Mouse (Mus musculus): ENCODE measurements at regions not wholly inside any gene's neighbourhood (a gene's known extent, or its start where the extent isn't known, plus 50 kb on each side); places are given as distances from the start of the nearest gene placed in this dataset.
A peak's percentile ranks its signal among the peaks of the same experiment; 100 is the strongest.
"Not testable (repeated sequence)": the region's sequence is repeated elsewhere in the genome, so short reads cannot be mapped to it uniquely, and the experiment has no call there.

GRCm38 (mm10) chr16:21102033-21102432 lies 51.8 kb downstream of the Teddm3 start:
- not testable (repeated sequence) for DNase-seq (ENCODE audit: low spot score in 2 of 2)

GRCm38 (mm10) chr16:21100126-21100525 lies 53.7 kb downstream of the Teddm3 start:
- DNase-seq (ENCODE audit: low spot score in 2 of 2) = not testable (repeated sequence)

- no peak for DNase-seq (ENCODE audit: low spot score in 2 of 2)
Measured at GRCm38 (mm10) chr16:21074779-21075148, 79.0 kb downstream of the Teddm3 start.

- DNase-seq (ENCODE audit: low spot score in 2 of 2) = not testable (repeated sequence)
Measured at GRCm38 (mm10) chr16:21074082-21074778, 79.6 kb downstream of the Teddm3 start.

- DNase-seq (ENCODE audit: low spot score in 2 of 2) = no peak
Measured at GRCm38 (mm10) chr16:21060211-21060610, 93.6 kb downstream of the Teddm3 start.

GRCm38 (mm10) chr16:21054772-21055171 lies 99.0 kb downstream of the Teddm3 start:
- no peak for DNase-seq (ENCODE audit: low spot score in 2 of 2)

- not testable (repeated sequence) for DNase-seq (ENCODE audit: low spot score in 2 of 2)
Measured at GRCm38 (mm10) chr16:21022087-21022486, 131.7 kb downstream of the Teddm3 start.

- no peak for DNase-seq (ENCODE audit: low spot score in 2 of 2)
Measured at GRCm38 (mm10) chr16:21004871-21005270, 148.9 kb downstream of the Teddm3 start.

GRCm38 (mm10) chr16:21001126-21001525 lies 152.7 kb downstream of the Teddm3 start:
- DNase-seq (ENCODE audit: low spot score in 2 of 2) = no peak

GRCm38 (mm10) chr16:20990524-20990923 lies 163.3 kb downstream of the Teddm3 start:
- no peak for DNase-seq (ENCODE audit: low spot score in 2 of 2)

- DNase-seq (ENCODE audit: low spot score in 2 of 2) = no peak
Measured at GRCm38 (mm10) chr16:20975406-20975805, 178.4 kb downstream of the Teddm3 start.

- DNase-seq (ENCODE audit: low spot score in 2 of 2) = no peak
Measured at GRCm38 (mm10) chr16:20972442-20972841, 181.4 kb downstream of the Teddm3 start.

- peak in 1 of 2 experiments; percentile 44 for DNase-seq (ENCODE audit: low spot score in 2 of 2)
Measured at GRCm38 (mm10) chr16:20958905-20959304, 194.9 kb downstream of the Teddm3 start.

GRCm38 (mm10) chr16:20936722-20937121 lies 202.4 kb upstream of the Thpo start:
- no peak for DNase-seq (ENCODE audit: low spot score in 2 of 2)

GRCm38 (mm10) chr16:20934846-20935245 lies 200.5 kb upstream of the Thpo start:
- not testable (repeated sequence) for DNase-seq (ENCODE audit: low spot score in 2 of 2)

GRCm38 (mm10) chr16:20930003-20930402 lies 195.7 kb upstream of the Thpo start:
- not testable (repeated sequence) for DNase-seq (ENCODE audit: low spot score in 2 of 2)

GRCm38 (mm10) chr16:20925776-20926175 lies 191.5 kb upstream of the Thpo start:
- not testable (repeated sequence) for DNase-seq (ENCODE audit: low spot score in 2 of 2)

- DNase-seq (ENCODE audit: low spot score in 2 of 2) = not testable (repeated sequence)
Measured at GRCm38 (mm10) chr16:20910864-20911263, 176.6 kb upstream of the Thpo start.

- not testable (repeated sequence) for DNase-seq (ENCODE audit: low spot score in 2 of 2)
Measured at GRCm38 (mm10) chr16:20908467-20909351, 174.4 kb upstream of the Thpo start.

- DNase-seq (ENCODE audit: low spot score in 2 of 2) = no peak
Measured at GRCm38 (mm10) chr16:20895734-20896133, 161.4 kb upstream of the Thpo start.

- no peak for DNase-seq (ENCODE audit: low spot score in 2 of 2)
Measured at GRCm38 (mm10) chr16:20871726-20872125, 137.4 kb upstream of the Thpo start.

- no peak for DNase-seq (ENCODE audit: low spot score in 2 of 2)
Measured at GRCm38 (mm10) chr16:20866771-20867170, 132.5 kb upstream of the Thpo start.

GRCm38 (mm10) chr16:20861256-20861655 lies 126.9 kb upstream of the Thpo start:
- no peak for DNase-seq (ENCODE audit: low spot score in 2 of 2)
